22 mouse cellular contexts compared by ENCODE assay signal in the genomic region with DNA sequence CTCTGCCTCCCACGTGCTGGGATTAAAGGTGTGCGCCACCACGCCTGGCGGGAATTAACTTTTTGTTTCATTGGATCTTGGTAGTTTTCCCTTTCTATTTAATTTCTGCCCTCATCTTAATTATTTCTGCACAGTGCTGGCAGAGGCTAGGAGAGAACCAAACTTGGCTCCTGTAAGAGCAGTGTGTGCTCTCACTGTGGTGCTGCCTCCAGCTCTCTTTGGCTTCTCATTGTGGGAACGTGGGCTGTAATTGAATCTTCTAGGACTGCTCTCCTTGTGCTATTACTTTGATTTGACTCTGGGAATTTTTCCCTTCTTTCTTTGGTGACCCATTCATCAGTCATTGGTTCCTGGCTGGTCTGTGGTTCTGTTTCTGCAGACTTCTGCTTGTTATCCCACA.
DNase-seq lines count a peak whose midpoint lies in the region; ATAC-seq lines count a peak whose summit lies in the region.
"Had no signal": no experiment of that assay in that cellular context is flagged by ENCODE, and none has a peak within 500 bp of the region (broad histone marks: within the 10 kb centered on the region; RNA-seq: fewer than 3 reads in every experiment).

No protein-coding gene starts in this region.

- intact Hi-C loops in heart, postnatal 25 days (cut with DNase I), result no loop called here

- H3K4me1 ChIP-seq in midbrain, embryonic 14.5 days (ENCODE audit: control insufficient read depth, insufficient read depth, low read length), result no peaks in the 10 kb centered on the region

- H3K36me3 ChIP-seq in midbrain, embryonic 14.5 days (ENCODE audit: control insufficient read depth, insufficient read depth, low read length), result peaks cover 39% of the 10 kb centered on the region

- no peaks in the 10 kb centered on the region for H3K9me3 ChIP-seq in midbrain, embryonic 14.5 days (ENCODE audit: control insufficient read depth, low read length)
- H3K9me3 ChIP-seq: G1E had no signal

- no peaks in the 10 kb centered on the region for H3K27me3 ChIP-seq in midbrain, embryonic 14.5 days (ENCODE audit: control insufficient read depth, insufficient read depth, low read length)
- H3K27me3 ChIP-seq: CH12.LX, Patski had no signal

- no peak overlapping the region for H3K4me3 ChIP-seq in midbrain, embryonic 14.5 days (replicated peaks; ENCODE audit: low read depth, low read length)

- no peak overlapping the region for H3K27ac ChIP-seq in midbrain, embryonic 14.5 days (replicated peaks; ENCODE audit: low read depth, low read length)

- ATAC-seq in frontal cortex, adult (ENCODE audit: low TSS enrichment), result peak; percentile 94
- ATAC-seq in midbrain, embryonic 14.5 days (ENCODE audit: low FRiP score, low TSS enrichment), result no peak
- ATAC-seq: activated CD4-positive, CD25-positive, alpha-beta regulatory T cell, adult 4 months; CD4-positive, CD25-positive, alpha-beta regulatory T cell, adult 4 months; Patski had no signal

- H3K9ac ChIP-seq in midbrain, embryonic 14.5 days (replicated peaks; ENCODE audit: low read length), result no peak overlapping the region

- 97% methylated on average over 5 of the region's 5 CpGs for WGBS in midbrain, embryonic 14.5 days

- H3K4me2 ChIP-seq in midbrain, embryonic 14.5 days (ENCODE audit: low read length), result no peak overlapping the region

- no peak for DNase-seq in frontal cortex, postnatal 14 days (ENCODE audit: low spot score in 2 of 2)
- DNase-seq in heart, adult 11 months, result peak; percentile 54
- no peak for DNase-seq in heart, postnatal 25 days (ENCODE audit: low spot score)
- peak; percentile 60 for DNase-seq in brain, adult 2 months (ENCODE audit: low read depth, low spot score)
- no peak for DNase-seq in midbrain, embryonic 14.5 days
- DNase-seq: adrenal gland, adult 2 months; adrenal gland, adult 8-10 months; adrenal gland, postnatal 10 days; adrenal gland, postnatal 14 days; adrenal gland, postnatal 25 days; adrenal gland, postnatal 36 days; B cell, adult 2 months; cerebellum, adult 11 months; cerebellum, adult 11-12 months; cerebellum, adult 18-20 months; cerebellum, adult 2 months had no signal

Comparison
In these comparisons a context has a peak if more than half of its experiments do, and no peak if none do; other contexts are left out.
1. DNase-seq: peak in heart, adult 11 months (single experiment) and brain, adult 2 months (single experiment); none in frontal cortex, postnatal 14 days (0 of 2), heart, postnatal 25 days (single experiment) and midbrain, embryonic 14.5 days (single experiment).